Mouse (Mus musculus): ENCODE results near the gene Hpdl.

DNA sequence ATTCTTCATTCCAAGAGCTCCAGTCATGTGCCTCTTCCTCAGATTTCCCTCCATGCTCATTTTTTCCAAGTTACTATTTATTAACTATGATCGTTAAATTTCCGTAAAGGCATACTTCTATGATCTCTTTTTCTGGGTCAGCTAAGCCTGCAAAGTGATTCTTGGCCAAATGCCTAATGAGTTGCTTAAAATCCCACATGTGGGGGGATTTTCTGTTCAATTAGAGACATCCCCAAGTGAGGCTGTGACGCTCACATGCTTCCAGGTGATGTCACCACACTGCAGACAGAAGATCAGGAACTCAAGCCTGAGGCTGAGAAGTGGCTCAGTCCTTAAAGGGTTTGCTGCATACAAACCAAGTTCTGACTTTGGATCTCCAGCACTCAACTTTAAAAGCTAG is 28.4 kb upstream of the Hpdl start:
- TF ChIP-seq CTCF (IDR thresholded peaks at IDR 0.05; ENCODE audit: extremely low read depth, insufficient read length, insufficient replicate concordance, low read depth, low read length) (no peak), POLR2A (IDR thresholded peaks at IDR 0.05; ENCODE audit: low read depth, low read length) (no peak)

Measured in small intestine, adult 2 months (tissue).